In genomic region chr11:72540437-72540836, GRCm38 (mm10) we compare ENCODE assay signal across 12 mouse cellular contexts. TPM values are rescaled to one million over a fixed set of nuclear protein-coding genes. Genes with fewer than 3 reads are reported as not detected.
A peak's percentile ranks its signal among the peaks of the same experiment; 100 is the strongest.
DNase-seq lines count a peak whose midpoint lies in the region; ATAC-seq lines count a peak whose summit lies in the region.
"Had no signal": no experiment of that assay in that cellular context is flagged by ENCODE, and none has a peak within 500 bp of the region (broad histone marks: within the 10 kb centered on the region; RNA-seq: fewer than 3 reads in every experiment).

No protein-coding gene starts in this region.

- peak; percentile 38 to 69; a peak in 3 of 4 replicates for ATAC-seq in hematopoietic stem cell, adult 5-6 weeks (replicated peaks in 1 of 2; ENCODE audit: insufficient read depth in 1 of 2, low FRiP score in 2 of 2, low TSS enrichment in 1 of 2, low read depth in 1 of 2, poor library complexity in 2 of 2, severe bottlenecking in 2 of 2)
- no peak for ATAC-seq in intestine, embryonic 16.5 days
- no peak for ATAC-seq in hindbrain, embryonic 13.5 days (ENCODE audit: low FRiP score)

- H3K27me3 ChIP-seq in intestine, embryonic 16.5 days (replicated peaks; ENCODE audit: control insufficient read depth, insufficient read depth, low read length), result no peaks in the 10 kb centered on the region
- H3K27me3 ChIP-seq in hindbrain, embryonic 13.5 days, result 0 out of 2 replicates have a peak, but pooled peaks cover 2% of the 10 kb centered on the region
- H3K27me3 ChIP-seq: neural tube, embryonic 13.5 days had no signal

- no peaks in the 10 kb centered on the region for H3K36me3 ChIP-seq in intestine, embryonic 16.5 days (ENCODE audit: control insufficient read depth, insufficient read depth, low read length)
- H3K36me3 ChIP-seq in hindbrain, embryonic 13.5 days, result no peaks in the 10 kb centered on the region
- H3K36me3 ChIP-seq: G1E; neural tube, embryonic 13.5 days had no signal

- no peak overlapping the region for H3K4me3 ChIP-seq in intestine, embryonic 16.5 days (ENCODE audit: low read length)
- no peak overlapping the region for H3K4me3 ChIP-seq in hindbrain, embryonic 13.5 days
- H3K4me3 ChIP-seq: layer of hippocampus, adult 2 months; neural tube, embryonic 13.5 days had no signal

- peak; percentile 30 to 38 for DNase-seq in layer of hippocampus, postnatal 10 days (ENCODE audit: low spot score in 2 of 2)
- no peak for DNase-seq in layer of hippocampus, adult 11-12 months (ENCODE audit: low spot score)
- peak; percentile 62 for DNase-seq in adrenal gland, adult 2 months
- DNase-seq in cerebellum, adult 11-12 months, result peak; percentile 73
- DNase-seq in left cerebral cortex, adult 11 months (ENCODE audit: low spot score), result no peak
- DNase-seq: lung, embryonic 14.5 days had no signal

- H3K9ac ChIP-seq in intestine, embryonic 16.5 days (ENCODE audit: low read depth, low read length), result no peak overlapping the region
- H3K9ac ChIP-seq in hindbrain, embryonic 13.5 days, result no peak overlapping the region
- H3K9ac ChIP-seq: lung, embryonic 14.5 days; neural tube, embryonic 13.5 days had no signal

- WGBS in intestine, embryonic 16.5 days, result 80% methylated on average over 6 of the region's 6 CpGs
- 83% methylated on average over 6 of the region's 6 CpGs for WGBS in hindbrain, embryonic 13.5 days

- H3K27ac ChIP-seq in intestine, embryonic 16.5 days (ENCODE audit: low read length), result no peak overlapping the region
- H3K27ac ChIP-seq in hindbrain, embryonic 13.5 days, result no peak overlapping the region
- H3K27ac ChIP-seq: layer of hippocampus, adult 2 months; neural tube, embryonic 13.5 days had no signal

- 0 out of 2 replicates have a peak, but pooled peaks cover 1% of the 10 kb centered on the region for H3K9me3 ChIP-seq in intestine, embryonic 16.5 days (ENCODE audit: control insufficient read depth, low read length)
- H3K9me3 ChIP-seq in hindbrain, embryonic 13.5 days, result 0 out of 2 replicates have a peak, but pooled peaks cover 1% of the 10 kb centered on the region
- H3K9me3 ChIP-seq: neural tube, embryonic 13.5 days had no signal

- H3K4me2 ChIP-seq in intestine, embryonic 16.5 days (ENCODE audit: low read depth, low read length), result no peak overlapping the region
- no peak overlapping the region for H3K4me2 ChIP-seq in hindbrain, embryonic 13.5 days
- H3K4me2 ChIP-seq: lung, embryonic 14.5 days; neural tube, embryonic 13.5 days had no signal

- peaks cover 18% of the 10 kb centered on the region for H3K4me1 ChIP-seq in intestine, embryonic 16.5 days (ENCODE audit: control insufficient read depth, insufficient read depth, low read length)
- H3K4me1 ChIP-seq in hindbrain, embryonic 13.5 days (replicated peaks), result no peaks in the 10 kb centered on the region
- H3K4me1 ChIP-seq: neural tube, embryonic 13.5 days had no signal

RNA-seq across cellular contexts. Expression of gene Spns3, which starts 9.9 kb away (rescaled TPM):
- under 1 TPM; 0.18 to 0.22 TPM for total RNA-seq in layer of hippocampus, postnatal 10 days (2021)
- under 1 TPM in 1 of 2 experiments, not detected in 1; 0.10 TPM for total RNA-seq in adrenal gland, adult 2 months (2021)
- 0.17 and 0.39 TPM in 2 replicates for polyA plus RNA-seq in adrenal gland, adult 2 months (2012; rRNA removed)
- total RNA-seq in hematopoietic stem cell, adult 5-6 weeks (2017), result 15.2 and 23.5 TPM in 2 replicates
- 3.2 and 5.7 TPM in 2 replicates for polyA plus RNA-seq in intestine, embryonic 16.5 days (2015; fragmentation: Nextera tagmentation; extraction: Ambion mirVana)
- polyA plus RNA-seq in hindbrain, embryonic 13.5 days (2015; fragmentation: Nextera tagmentation; extraction: Ambion mirVana), result 0.10 and 0.16 TPM in 2 replicates
- polyA plus RNA-seq: G1E; lung, embryonic 14.5 days had no signal

RNA-seq across cellular contexts. Expression of gene Spns2, which starts 50.7 kb away (rescaled TPM):
- 10 to 100 TPM; 58.4 to 59.6 TPM for total RNA-seq in layer of hippocampus, postnatal 10 days (2021)
- total RNA-seq in adrenal gland, adult 2 months (2021), result 1 to 10 TPM; 2.0 to 4.2 TPM
- polyA plus RNA-seq in adrenal gland, adult 2 months (2012; rRNA removed), result 5.2 and 7.6 TPM in 2 replicates
- total RNA-seq in hematopoietic stem cell, adult 5-6 weeks (2017), result 87.2 and 89.3 TPM in 2 replicates
- 5.9 and 7.5 TPM in 2 replicates for polyA plus RNA-seq in intestine, embryonic 16.5 days (2015; fragmentation: Nextera tagmentation; extraction: Ambion mirVana)
- polyA plus RNA-seq in hindbrain, embryonic 13.5 days (2015; fragmentation: Nextera tagmentation; extraction: Ambion mirVana), result 8.4 and 9.7 TPM in 2 replicates

Comparison
In these comparisons a context has a peak if more than half of its experiments do, and no peak if none do; other contexts are left out.
1. DNase-seq: peak in layer of hippocampus, postnatal 10 days (2 of 2), adrenal gland, adult 2 months (single experiment) and cerebellum, adult 11-12 months (single experiment); none in layer of hippocampus, adult 11-12 months (single experiment) and left cerebral cortex, adult 11 months (single experiment).
2. ATAC-seq: peak in hematopoietic stem cell, adult 5-6 weeks (2 of 2); none in intestine, embryonic 16.5 days (single experiment) and hindbrain, embryonic 13.5 days (single experiment).
3. RNA of gene Spns3, which starts 9.9 kb away (total RNA-seq): 15.2 to 23.5 TPM in hematopoietic stem cell, adult 5-6 weeks; 0.18 to 0.22 TPM in layer of hippocampus, postnatal 10 days and 0.10 TPM in adrenal gland, adult 2 months; every median in the first group is over 10 times any median in the second.
4. RNA of gene Spns2, which starts 50.7 kb away (total RNA-seq): 87.2 to 89.3 TPM in hematopoietic stem cell, adult 5-6 weeks and 58.4 to 59.6 TPM in layer of hippocampus, postnatal 10 days; 2.0 to 4.2 TPM in adrenal gland, adult 2 months; every median in the first group is over 10 times any median in the second.